Comparison of ENCODE assay signal across 8 mouse cellular contexts in the genomic region with DNA sequence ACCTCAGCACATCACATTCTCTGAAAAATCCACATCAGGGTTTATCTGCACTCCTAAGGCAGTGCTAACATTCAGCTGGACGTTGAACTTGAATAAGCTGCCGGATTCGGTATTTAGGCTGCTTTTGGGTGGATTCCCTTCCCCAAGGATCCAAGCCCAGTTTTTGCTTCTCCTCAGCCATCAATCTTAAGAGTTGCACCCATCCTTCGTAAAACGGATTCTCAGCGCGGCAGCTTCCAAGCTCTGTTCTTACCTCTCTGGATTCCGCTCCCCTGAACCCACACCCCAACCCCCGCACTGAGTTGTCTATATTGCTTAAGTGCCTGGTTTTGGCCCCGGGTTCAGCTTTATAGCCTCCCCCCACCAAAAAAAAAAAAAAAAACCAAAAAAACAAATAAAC. TPM values are rescaled to one million over a fixed set of nuclear protein-coding genes. Genes with fewer than 3 reads are reported as not detected.
A peak's percentile ranks its signal among the peaks of the same experiment; 100 is the strongest.
DNase-seq lines count a peak whose midpoint lies in the region; ATAC-seq and TF ChIP-seq lines count a peak whose summit lies in the region.

No protein-coding gene starts in this region.

- H3K4me1 ChIP-seq in cerebellum, adult 2 months (ENCODE audit: control insufficient read depth, insufficient read depth, low read length) = peaks cover 31% of the 10 kb centered on the region
- H3K4me1 ChIP-seq in forebrain, embryonic 11.5 days (replicated peaks; ENCODE audit: control insufficient read depth, insufficient read depth, low read length) = peaks cover 21% of the 10 kb centered on the region
- peaks cover 59% of the 10 kb centered on the region for H3K4me1 ChIP-seq in limb, embryonic 10.5 days
- H3K4me1 ChIP-seq in neural tube, embryonic 13.5 days (replicated peaks) = peaks cover 44% of the 10 kb centered on the region

- peak; percentile 23; the same call in 1 of the 2 replicates for TF ChIP-seq POLR2A in cerebellum, adult 2 months (IDR thresholded peaks at IDR 0.05; ENCODE audit: borderline replicate concordance, insufficient read depth, low read length)

- peak overlapping the region; percentile 99 for H3K27ac ChIP-seq in cerebellum, adult 2 months (ENCODE audit: insufficient read depth, low read length)
- no peak overlapping the region for H3K27ac ChIP-seq in forebrain, embryonic 11.5 days (ENCODE audit: low read depth, low read length)
- H3K27ac ChIP-seq in limb, embryonic 10.5 days = peak overlapping the region; percentile 96
- H3K27ac ChIP-seq in neural tube, embryonic 13.5 days (replicated peaks) = peak overlapping the region; percentile 99

- intact Hi-C loops in left cerebral cortex, postnatal 25 days (cut with DNase I) = loop anchor here (2.0 kb wide), 1 partner anchor 56 kb away; a partner anchor contains a TSS

- TF ChIP-seq CTCF in cerebellum, adult 2 months (IDR thresholded peaks at IDR 0.05; ENCODE audit: borderline replicate concordance, insufficient read depth, low read depth, low read length) = no peak

- H3K36me3 ChIP-seq in forebrain, embryonic 11.5 days (ENCODE audit: control insufficient read depth, insufficient read depth, low read length) = no peaks in the 10 kb centered on the region
- H3K36me3 ChIP-seq in limb, embryonic 10.5 days = no peaks in the 10 kb centered on the region
- no peaks in the 10 kb centered on the region for H3K36me3 ChIP-seq in neural tube, embryonic 13.5 days

- H3K9ac ChIP-seq in forebrain, embryonic 11.5 days (ENCODE audit: low read length) = peak overlapping the region; percentile 93; the same call in 1 of the 2 replicates
- H3K9ac ChIP-seq in neural tube, embryonic 13.5 days = peak overlapping the region; percentile 98

- H3K27me3 ChIP-seq in cerebellum, adult 2 months (ENCODE audit: control insufficient read depth, insufficient read depth, low read length) = no peaks in the 10 kb centered on the region
- peaks cover 6% of the 10 kb centered on the region; the same call in 1 of the 2 replicates for H3K27me3 ChIP-seq in forebrain, embryonic 11.5 days (ENCODE audit: control insufficient read depth, insufficient read depth, low read length)
- peaks cover 35% of the 10 kb centered on the region for H3K27me3 ChIP-seq in limb, embryonic 10.5 days (ENCODE audit: low read depth, poor library complexity, severe bottlenecking)
- peaks cover 17% of the 10 kb centered on the region for H3K27me3 ChIP-seq in neural tube, embryonic 13.5 days

- DNase-seq in left cerebral cortex, postnatal 25 days (ENCODE audit: low spot score in 2 of 2) = peak; percentile 54 to 75
- no peak for DNase-seq in left cerebral cortex, adult 8-10 months (ENCODE audit: low spot score in 2 of 2)
- DNase-seq in cerebellum, adult 2 months = peak; percentile 61
- no peak for DNase-seq in forebrain, embryonic 11.5 days (ENCODE audit: low spot score)
- DNase-seq in limb, embryonic 10.5 days (ENCODE audit: low spot score) = no peak
- no peak for DNase-seq in gastrocnemius, postnatal 25 days
- no peak for DNase-seq in Muller cell, postnatal 12 days (ENCODE audit: inconsistent ontology term)

- no peak for ATAC-seq in forebrain, embryonic 11.5 days (replicated peaks; ENCODE audit: low FRiP score)
- ATAC-seq in neural tube, embryonic 13.5 days (ENCODE audit: low read depth) = no peak

- WGBS in cerebellum, adult 2 months = 2% methylated on average over 10 of the region's 10 CpGs
- 7% methylated on average over 10 of the region's 10 CpGs for WGBS in forebrain, embryonic 11.5 days
- 3% methylated on average over 10 of the region's 10 CpGs for WGBS in limb, embryonic 10.5 days
- 2% methylated on average over 10 of the region's 10 CpGs for WGBS in neural tube, embryonic 13.5 days

- H3K9me3 ChIP-seq in forebrain, embryonic 11.5 days (ENCODE audit: control insufficient read depth, low read length) = no peaks in the 10 kb centered on the region
- H3K9me3 ChIP-seq in limb, embryonic 10.5 days (replicated peaks) = no peaks in the 10 kb centered on the region
- H3K9me3 ChIP-seq in neural tube, embryonic 13.5 days = no peaks in the 10 kb centered on the region

- H3K4me2 ChIP-seq in forebrain, embryonic 11.5 days (ENCODE audit: low read depth, low read length, severe bottlenecking) = peak overlapping the region; percentile 89
- peak overlapping the region; percentile 80 for H3K4me2 ChIP-seq in neural tube, embryonic 13.5 days

- peak overlapping the region; percentile 75 for H3K4me3 ChIP-seq in cerebellum, adult 2 months (replicated peaks; ENCODE audit: insufficient read depth, low read depth, low read length)
- H3K4me3 ChIP-seq in forebrain, embryonic 11.5 days (ENCODE audit: low read depth, low read length) = peak overlapping the region; percentile 94
- peak overlapping the region; percentile 95 for H3K4me3 ChIP-seq in limb, embryonic 10.5 days
- H3K4me3 ChIP-seq in neural tube, embryonic 13.5 days = peak overlapping the region; percentile 93

RNA-seq across cellular contexts. Expression of a gene that starts 1.4 kb away (rescaled TPM):
- total RNA-seq in left cerebral cortex, postnatal 25 days (2021) = 100 to 1,000 TPM; 415 to 434 TPM
- 100 to 1,000 TPM; 330 to 370 (median 359) TPM for total RNA-seq in left cerebral cortex, adult 8-10 months (2022)
- polyA plus RNA-seq in cerebellum, adult 2 months (2012; rRNA removed) = 164 and 184 TPM in 2 replicates
- 24.5 and 27.8 TPM in 2 replicates for polyA plus RNA-seq in forebrain, embryonic 11.5 days (2014; fragmentation: Nextera tagmentation; extraction: Ambion mirVana)
- 12.3 and 16.2 TPM in 2 replicates for polyA plus RNA-seq in limb, embryonic 10.5 days (2016; fragmentation: Nextera tagmentation; extraction: Ambion mirVana)
- 40.0 and 40.1 TPM in 2 replicates for polyA plus RNA-seq in neural tube, embryonic 13.5 days (2015; fragmentation: Nextera tagmentation; extraction: Ambion mirVana)
- 10 to 100 TPM; 23.7 to 26.0 TPM for total RNA-seq in gastrocnemius, postnatal 25 days (2021)

RNA-seq across cellular contexts. Expression of a gene that starts 56.5 kb away (rescaled TPM):
- under 1 TPM; 0.32 to 0.41 TPM for total RNA-seq in left cerebral cortex, postnatal 25 days (2021)
- under 1 TPM; 0.26 to 0.76 (median 0.34) TPM for total RNA-seq in left cerebral cortex, adult 8-10 months (2022)
- 0.56 and 0.74 TPM in 2 replicates for polyA plus RNA-seq in cerebellum, adult 2 months (2012; rRNA removed)
- 0.92 and 1.2 TPM in 2 replicates for polyA plus RNA-seq in forebrain, embryonic 11.5 days (2014; fragmentation: Nextera tagmentation; extraction: Ambion mirVana)
- 0.58 and 0.70 TPM in 2 replicates for polyA plus RNA-seq in limb, embryonic 10.5 days (2016; fragmentation: Nextera tagmentation; extraction: Ambion mirVana)
- polyA plus RNA-seq in neural tube, embryonic 13.5 days (2015; fragmentation: Nextera tagmentation; extraction: Ambion mirVana) = 0.62 and 0.77 TPM in 2 replicates
- total RNA-seq in gastrocnemius, postnatal 25 days (2021) = under 1 TPM; 0.24 to 0.26 TPM

RNA-seq across cellular contexts. Expression of a gene that starts 56.9 kb away (rescaled TPM):
- total RNA-seq in left cerebral cortex, postnatal 25 days (2021) = under 1 TPM; 0.60 to 0.73 TPM
- total RNA-seq in left cerebral cortex, adult 8-10 months (2022) = 1 to 10 TPM in 3 of 4 experiments, under 1 TPM in 1; 0.83 to 1.1 (median 1.0) TPM
- polyA plus RNA-seq in cerebellum, adult 2 months (2012; rRNA removed) = 2.0 and 2.5 TPM in 2 replicates
- 92.7 and 94.0 TPM in 2 replicates for polyA plus RNA-seq in forebrain, embryonic 11.5 days (2014; fragmentation: Nextera tagmentation; extraction: Ambion mirVana)
- 94.6 and 101 TPM in 2 replicates for polyA plus RNA-seq in limb, embryonic 10.5 days (2016; fragmentation: Nextera tagmentation; extraction: Ambion mirVana)
- 12.7 and 14.6 TPM in 2 replicates for polyA plus RNA-seq in neural tube, embryonic 13.5 days (2015; fragmentation: Nextera tagmentation; extraction: Ambion mirVana)
- under 1 TPM; 0.54 to 0.96 TPM for total RNA-seq in gastrocnemius, postnatal 25 days (2021)

Comparison
In these comparisons a context has a peak if more than half of its experiments do, and no peak if none do; other contexts are left out.
1. DNase-seq: peak in left cerebral cortex, postnatal 25 days (2 of 2) and cerebellum, adult 2 months (2 of 2); none in left cerebral cortex, adult 8-10 months (0 of 2), forebrain, embryonic 11.5 days (single experiment), limb, embryonic 10.5 days (single experiment), gastrocnemius, postnatal 25 days (single experiment) and Muller cell, postnatal 12 days (single experiment).
2. Peak in every context shown above with its lines, with median percentiles within 50 percentile points of each other: H3K4me3 ChIP-seq.